19 mouse cellular contexts compared by ENCODE assay signal in the genomic region with DNA sequence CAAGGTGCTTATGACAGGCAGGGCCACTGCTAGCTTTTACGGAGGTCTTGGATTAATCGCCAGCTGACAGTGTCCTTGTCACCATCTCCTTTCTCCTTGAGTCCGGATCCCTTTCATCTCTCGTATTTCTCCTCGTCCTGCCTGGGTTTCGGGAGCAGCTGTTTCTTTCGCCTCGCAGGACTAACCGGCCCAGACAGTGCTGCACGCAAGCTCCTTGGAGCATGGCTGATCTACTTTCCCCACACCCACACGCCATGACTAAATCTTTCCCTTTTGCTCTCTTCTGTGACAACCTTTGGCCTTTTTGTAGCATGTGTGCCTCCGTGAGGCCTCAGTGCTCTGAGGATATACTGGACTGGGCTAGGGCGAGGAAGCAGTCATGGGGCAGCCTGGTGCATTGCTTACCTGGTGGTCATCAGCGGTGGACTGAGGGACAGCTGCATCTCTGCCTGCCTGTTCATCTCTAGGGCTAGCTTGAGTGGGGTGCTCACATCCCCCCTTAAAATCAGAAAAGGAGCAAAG.
DNase-seq lines count a peak whose midpoint lies in the region; ATAC-seq and TF ChIP-seq lines count a peak whose summit lies in the region.
"Had no signal": no experiment of that assay in that cellular context is flagged by ENCODE, and none has a peak within 500 bp of the region (broad histone marks: within the 10 kb centered on the region; RNA-seq: fewer than 3 reads in every experiment).

No protein-coding gene starts in this region.

- ATAC-seq in heart, embryonic 12.5 days (ENCODE audit: insufficient number of reproducible peaks, low FRiP score) = no peak; the same call in 1 of the 2 replicates
- no peak for ATAC-seq in heart, embryonic 11.5 days (replicated peaks; ENCODE audit: insufficient number of reproducible peaks, low FRiP score, low TSS enrichment)
- ATAC-seq in neural tube, embryonic 13.5 days (ENCODE audit: low read depth) = no peak
- ATAC-seq: activated CD4-positive, CD25-positive, alpha-beta regulatory T cell, adult 4 months; midbrain, embryonic 16.5 days; Patski had no signal

- H3K4me2 ChIP-seq in heart, embryonic 12.5 days = no peak overlapping the region
- no peak overlapping the region for H3K4me2 ChIP-seq in heart, embryonic 11.5 days
- H3K4me2 ChIP-seq in neural tube, embryonic 13.5 days = no peak overlapping the region
- H3K4me2 ChIP-seq: embryonic facial prominence, embryonic 15.5 days; liver, embryonic 11.5 days had no signal

- peaks cover 49% of the 10 kb centered on the region for H3K4me1 ChIP-seq in heart, embryonic 12.5 days (replicated peaks)
- H3K4me1 ChIP-seq in heart, embryonic 11.5 days (ENCODE audit: control insufficient read depth, insufficient read depth, low read length) = peaks cover 12% of the 10 kb centered on the region
- peaks cover 10% of the 10 kb centered on the region for H3K4me1 ChIP-seq in kidney, adult 2 months (ENCODE audit: control insufficient read depth, insufficient read depth, low read length)
- H3K4me1 ChIP-seq in neural tube, embryonic 13.5 days (replicated peaks) = peaks cover 44% of the 10 kb centered on the region

- no peak for DNase-seq in kidney, adult 2 months
- DNase-seq in kidney, adult 9 months = no peak
- DNase-seq in neural tube, embryonic 10.5 days (ENCODE audit: extremely low spot score, low spot score) = no peak
- DNase-seq in cerebellum, adult 8-10 months = no peak
- DNase-seq: adrenal gland, postnatal 25 days; cerebellum, adult 2 months; layer of hippocampus, postnatal 36 days; left cerebral cortex, postnatal 4 days; lung, adult 2 months; right cerebral cortex, postnatal 14 days had no signal

- 77% methylated on average over 14 of the region's 14 CpGs for WGBS in heart, embryonic 12.5 days
- WGBS in heart, embryonic 11.5 days (ENCODE audit: insufficient replicate concordance) = 74% methylated on average over 14 of the region's 14 CpGs
- WGBS in kidney, adult 2 months = 70% methylated on average over 14 of the region's 14 CpGs
- WGBS in neural tube, embryonic 13.5 days = 84% methylated on average over 14 of the region's 14 CpGs

- H3K9me3 ChIP-seq in heart, embryonic 12.5 days (replicated peaks) = no peaks in the 10 kb centered on the region
- no peaks in the 10 kb centered on the region for H3K9me3 ChIP-seq in heart, embryonic 11.5 days (replicated peaks; ENCODE audit: control insufficient read depth, low read length)
- no peaks in the 10 kb centered on the region for H3K9me3 ChIP-seq in neural tube, embryonic 13.5 days
- H3K9me3 ChIP-seq: embryonic facial prominence, embryonic 15.5 days had no signal

- no peaks in the 10 kb centered on the region for H3K36me3 ChIP-seq in heart, embryonic 12.5 days
- no peaks in the 10 kb centered on the region for H3K36me3 ChIP-seq in heart, embryonic 11.5 days (ENCODE audit: control insufficient read depth, insufficient read depth, low read length)
- no peaks in the 10 kb centered on the region for H3K36me3 ChIP-seq in kidney, adult 2 months (ENCODE audit: control insufficient read depth, insufficient read depth, low read length)
- H3K36me3 ChIP-seq in neural tube, embryonic 13.5 days = no peaks in the 10 kb centered on the region
- H3K36me3 ChIP-seq: embryonic facial prominence, embryonic 15.5 days had no signal

- TF ChIP-seq POLR2A in kidney, adult 2 months (IDR thresholded peaks at IDR 0.05; ENCODE audit: low read depth, low read length) = no peak

- H3K27me3 ChIP-seq in heart, embryonic 12.5 days (replicated peaks) = no peaks in the 10 kb centered on the region
- H3K27me3 ChIP-seq in heart, embryonic 11.5 days (ENCODE audit: control insufficient read depth, insufficient read depth, low read length) = no peaks in the 10 kb centered on the region
- no peaks in the 10 kb centered on the region for H3K27me3 ChIP-seq in kidney, adult 2 months (replicated peaks; ENCODE audit: control insufficient read depth, insufficient read depth, low read length)
- peaks cover 28% of the 10 kb centered on the region; the same call in 1 of the 2 replicates for H3K27me3 ChIP-seq in neural tube, embryonic 13.5 days

- no peak overlapping the region for H3K4me3 ChIP-seq in heart, embryonic 12.5 days
- no peak overlapping the region for H3K4me3 ChIP-seq in heart, embryonic 11.5 days (ENCODE audit: low read depth, low read length)
- no peak overlapping the region for H3K4me3 ChIP-seq in kidney, adult 2 months (ENCODE audit: insufficient read depth, low read depth, low read length)
- H3K4me3 ChIP-seq in neural tube, embryonic 13.5 days = no peak overlapping the region
- H3K4me3 ChIP-seq: embryonic facial prominence, embryonic 15.5 days had no signal

- TF ChIP-seq CTCF in kidney, adult 2 months (conservative IDR thresholded peaks at IDR 0.05; ENCODE audit: insufficient read depth, insufficient read length, low read depth, low read length) = no peak

- no peak overlapping the region for H3K27ac ChIP-seq in heart, embryonic 12.5 days (ENCODE audit: poor library complexity, severe bottlenecking)
- no peak overlapping the region for H3K27ac ChIP-seq in heart, embryonic 11.5 days (ENCODE audit: low read depth, low read length)
- peak overlapping the region; percentile 61; the same call in 1 of the 2 replicates for H3K27ac ChIP-seq in kidney, adult 2 months (ENCODE audit: insufficient read depth, low read depth, low read length)
- peak overlapping the region; percentile 33; the same call in 1 of the 2 replicates for H3K27ac ChIP-seq in neural tube, embryonic 13.5 days (replicated peaks)
- H3K27ac ChIP-seq: embryonic facial prominence, embryonic 15.5 days; macrophage had no signal

- H3K9ac ChIP-seq in heart, embryonic 12.5 days = 0 out of 2 replicates have a peak overlapping the region, but pooled peaks have one; percentile 25
- no peak overlapping the region for H3K9ac ChIP-seq in heart, embryonic 11.5 days (ENCODE audit: low read depth, low read length)
- no peak overlapping the region for H3K9ac ChIP-seq in neural tube, embryonic 13.5 days
- H3K9ac ChIP-seq: embryonic facial prominence, embryonic 15.5 days had no signal

Comparison
In these comparisons a context has a peak if more than half of its experiments do, and no peak if none do; other contexts are left out.
1. H3K27ac ChIP-seq: peak in kidney, adult 2 months (single experiment) and neural tube, embryonic 13.5 days (single experiment); none in heart, embryonic 12.5 days (single experiment) and heart, embryonic 11.5 days (single experiment).